Mouse (Mus musculus) embryonic facial prominence, embryonic 10.5 days (tissue): ENCODE measurements at regions not wholly inside any gene's neighbourhood (a gene's known extent, or its start where the extent isn't known, plus 50 kb on each side); places are given as distances from the start of the nearest gene placed in this dataset.

Experiments used
- DNase-seq: peaks from one replicate; pipeline ENCODE4 v3.0.0-alpha.2; 2017; ENCODE audit warnings: low spot score
- H3K27ac ChIP-seq: fragments of 300-500 bp; sonication (generic); replicated peaks from 2 replicates; pipeline ENCODE4 v1.5.1; 2016; ENCODE audit warnings: mild to moderate bottlenecking
- H3K27me3 ChIP-seq: fragments of 300-500 bp; sonication (generic); replicated peaks from 2 replicates; pipeline ENCODE4 v1.6.1; 2016; ENCODE audit warnings: low read depth, mild to moderate bottlenecking; ENCODE audit not compliant: poor library complexity, severe bottlenecking
- H3K36me3 ChIP-seq: fragments of 300-500 bp; sonication (generic); replicated peaks from 2 replicates; pipeline ENCODE4 v1.6.1; 2016; ENCODE audit warnings: mild to moderate bottlenecking, moderate library complexity
- H3K4me1 ChIP-seq: fragments of 300-500 bp; sonication (generic); 2 replicates; pipeline ENCODE4 v1.6.1; 2016
- H3K4me3 ChIP-seq: fragments of 300-500 bp; sonication (generic); 2 replicates; pipeline ENCODE4 v1.5.1; 2016; ENCODE audit warnings: mild to moderate bottlenecking, moderate library complexity
- H3K9me3 ChIP-seq: fragments of 300-500 bp; sonication (generic); 2 replicates; pipeline ENCODE4 v1.6.1; 2016; ENCODE audit warnings: mild to moderate bottlenecking
- WGBS: fragments of 180-500 bp; shearing (Covaris S2); methylation state at CpG from one replicate; pipeline ENCODE4 v1.1.7; 2016; 5-methylcytosine and 5-hydroxymethylcytosine counted together

DNA sequence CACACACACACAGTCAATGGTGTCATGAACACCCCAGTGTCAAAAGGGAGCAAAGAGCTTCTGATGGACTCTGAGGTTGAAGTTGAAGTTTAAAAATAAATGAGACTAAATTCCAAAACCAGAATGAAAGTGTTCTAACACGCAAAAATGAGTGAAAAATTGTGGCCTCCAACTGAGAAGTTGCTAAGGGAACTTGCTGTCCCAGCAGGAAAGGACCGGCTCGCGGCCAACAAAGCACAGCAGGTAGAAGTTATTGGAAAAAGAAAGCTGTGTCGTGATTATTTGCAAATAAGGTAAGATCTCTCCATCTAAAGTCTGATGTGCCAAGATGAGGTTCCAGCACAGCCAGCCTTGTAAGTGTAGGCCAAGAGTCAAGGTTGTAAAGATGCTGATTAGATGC lies 169.7 kb downstream of the Nrp2 start:
- H3K4me1 ChIP-seq: peaks cover 14% of the 10 kb centered on the region
- DNase-seq: no peak
- H3K27ac ChIP-seq: no peak overlapping the region
- no peaks in the 10 kb centered on the region for H3K9me3 ChIP-seq
- no peak overlapping the region for H3K4me3 ChIP-seq
- WGBS: 87% methylated on average over 5 of the region's 5 CpGs
- no peaks in the 10 kb centered on the region for H3K27me3 ChIP-seq
- no peaks in the 10 kb centered on the region for H3K36me3 ChIP-seq

GRCm38 (mm10) chr1:62875631-62876030 lies 172.5 kb downstream of the Nrp2 start:
- Histone ChIP-seq H3K36me3 (no peaks in the 10 kb centered on the region), H3K4me1 (peaks cover 18% of the 10 kb centered on the region), H3K27ac (peak overlapping the region; percentile 54; the same call in 1 of the 2 replicates), H3K27me3 (no peaks in the 10 kb centered on the region), H3K9me3 (no peaks in the 10 kb centered on the region), H3K4me3 (no peak overlapping the region)
- no peak for DNase-seq
- 80% methylated on average over 9 of the region's 9 CpGs for WGBS

- no peaks in the 10 kb centered on the region for H3K36me3 ChIP-seq
- no peaks in the 10 kb centered on the region for H3K9me3 ChIP-seq
- no peaks in the 10 kb centered on the region for H3K27me3 ChIP-seq
- H3K4me1 ChIP-seq: peaks cover 23% of the 10 kb centered on the region
- no peak for DNase-seq
- 68% methylated on average over 3 of the region's 3 CpGs for WGBS
- H3K4me3 ChIP-seq: no peak overlapping the region
- H3K27ac ChIP-seq: no peak overlapping the region
These were observed 173.6 kb downstream of the Nrp2 start for GRCm38 (mm10) chr1:62876685-62877084.

- WGBS: 43% methylated on average over 4 of the region's 4 CpGs
- Histone ChIP-seq H3K27me3 (no peaks in the 10 kb centered on the region), H3K9me3 (no peaks in the 10 kb centered on the region), H3K4me3 (no peak overlapping the region), H3K36me3 (no peaks in the 10 kb centered on the region), H3K27ac (no peak overlapping the region), H3K4me1 (peaks cover 28% of the 10 kb centered on the region)
- no peak for DNase-seq
These were observed 177.8 kb downstream of the Nrp2 start for GRCm38 (mm10) chr1:62880882-62881291.

GRCm38 (mm10) chr1:62881477-62881876 lies 178.4 kb downstream of the Nrp2 start:
- Histone ChIP-seq H3K36me3 (no peaks in the 10 kb centered on the region), H3K27me3 (no peaks in the 10 kb centered on the region), H3K9me3 (no peaks in the 10 kb centered on the region), H3K4me3 (no peak overlapping the region), H3K4me1 (peaks cover 28% of the 10 kb centered on the region), H3K27ac (no peak overlapping the region)
- DNase-seq: no peak
- WGBS: 79% methylated on average over 6 of the region's 6 CpGs

GRCm38 (mm10) chr1:62882028-62882427 lies 178.9 kb downstream of the Nrp2 start:
- peaks cover 30% of the 10 kb centered on the region for H3K4me1 ChIP-seq
- WGBS: 75% methylated on average over 5 of the region's 5 CpGs
- no peaks in the 10 kb centered on the region for H3K9me3 ChIP-seq
- H3K36me3 ChIP-seq: no peaks in the 10 kb centered on the region
- no peak overlapping the region for H3K27ac ChIP-seq
- no peaks in the 10 kb centered on the region for H3K27me3 ChIP-seq
- H3K4me3 ChIP-seq: no peak overlapping the region
- no peak for DNase-seq

- H3K4me1 ChIP-seq: peaks cover 43% of the 10 kb centered on the region
- H3K27ac ChIP-seq: peak overlapping the region; percentile 60
- no peaks in the 10 kb centered on the region for H3K9me3 ChIP-seq
- no peaks in the 10 kb centered on the region for H3K36me3 ChIP-seq
- DNase-seq: no peak
- H3K27me3 ChIP-seq: no peaks in the 10 kb centered on the region
- no peak overlapping the region for H3K4me3 ChIP-seq
- WGBS: 77% methylated on average over 20 of the region's 20 CpGs
These were observed 181.9 kb downstream of the Nrp2 start for GRCm38 (mm10) chr1:62884876-62885480.

- no peaks in the 10 kb centered on the region for H3K36me3 ChIP-seq
- H3K4me1 ChIP-seq: peaks cover 33% of the 10 kb centered on the region
- H3K27ac ChIP-seq: peak overlapping the region; percentile 52; the same call in 1 of the 2 replicates
- 55% methylated on average over 9 of the region's 9 CpGs for WGBS
- peaks cover 2% of the 10 kb centered on the region; the same call in 1 of the 2 replicates for H3K9me3 ChIP-seq
- peak; percentile 35 for DNase-seq
- H3K4me3 ChIP-seq: no peak overlapping the region
- H3K27me3 ChIP-seq: no peaks in the 10 kb centered on the region
These were observed 184.7 kb downstream of the Nrp2 start for GRCm38 (mm10) chr1:62887585-62888483.

- WGBS: 60% methylated on average over 6 of the region's 6 CpGs
- no peaks in the 10 kb centered on the region for H3K36me3 ChIP-seq
- no peak overlapping the region for H3K4me3 ChIP-seq
These were observed 198.3 kb downstream of the Nrp2 start for GRCm38 (mm10) chr1:62901375-62901774.

GRCm38 (mm10) chr1:62901871-62902270 lies 198.8 kb downstream of the Nrp2 start:
- Histone ChIP-seq H3K4me1 (peaks cover 19% of the 10 kb centered on the region), H3K36me3 (no peaks in the 10 kb centered on the region), H3K9me3 (no peaks in the 10 kb centered on the region), H3K27ac (no peak overlapping the region), H3K4me3 (no peak overlapping the region), H3K27me3 (no peaks in the 10 kb centered on the region)
- DNase-seq: peak; percentile 1
- 83% methylated on average over 5 of the region's 5 CpGs for WGBS

More at GRCm38 (mm10) chr1:62901375-62901774, 198.3 kb downstream of the Nrp2 start:
- Histone ChIP-seq H3K27me3 (no peaks in the 10 kb centered on the region), H3K9me3 (no peaks in the 10 kb centered on the region), H3K4me1 (peaks cover 19% of the 10 kb centered on the region), H3K27ac (no peak overlapping the region)
- DNase-seq: peak; percentile 10

GRCm38 (mm10) chr1:62902931-62903453 lies 199.9 kb downstream of the Nrp2 start:
- Histone ChIP-seq H3K9me3 (no peaks in the 10 kb centered on the region), H3K4me1 (peaks cover 19% of the 10 kb centered on the region), H3K27me3 (no peaks in the 10 kb centered on the region), H3K4me3 (no peak overlapping the region), H3K27ac (no peak overlapping the region), H3K36me3 (no peaks in the 10 kb centered on the region)
- peak; percentile 7 for DNase-seq
- WGBS: 76% methylated on average over 6 of the region's 6 CpGs

GRCm38 (mm10) chr1:62905739-62906138 lies 202.7 kb downstream of the Nrp2 start:
- H3K27ac ChIP-seq: no peak overlapping the region
- 55% methylated on average over 9 of the region's 9 CpGs for WGBS
- no peaks in the 10 kb centered on the region for H3K27me3 ChIP-seq
- H3K36me3 ChIP-seq: no peaks in the 10 kb centered on the region
- no peak overlapping the region for H3K4me3 ChIP-seq
- peak; percentile 11 for DNase-seq
- peaks cover 46% of the 10 kb centered on the region for H3K4me1 ChIP-seq
- H3K9me3 ChIP-seq: no peaks in the 10 kb centered on the region
